In the genomic region with DNA sequence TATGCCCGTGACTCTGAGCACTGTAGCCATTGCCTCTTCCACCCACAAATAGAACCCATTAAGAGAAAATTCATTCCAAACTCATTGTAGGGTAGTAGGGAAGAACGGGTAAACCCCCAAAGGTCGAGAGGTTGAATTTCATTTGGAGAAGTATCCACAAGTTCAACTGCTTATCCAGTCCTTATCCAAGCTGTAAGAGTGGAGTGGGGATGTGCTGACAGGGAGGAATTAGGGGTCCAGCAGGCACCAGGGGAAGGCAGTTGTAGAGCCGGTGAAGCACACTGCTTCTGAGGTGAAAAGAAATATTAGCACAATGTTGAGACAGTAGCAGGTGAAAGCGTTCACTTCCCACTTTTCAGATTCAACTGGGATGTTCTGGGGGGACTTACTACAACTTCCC, we compare ENCODE assay signal across 24 mouse cellular contexts.
DNase-seq lines count a peak whose midpoint lies in the region; ATAC-seq lines count a peak whose summit lies in the region.
"Had no signal": no experiment of that assay in that cellular context is flagged by ENCODE, and none has a peak within 500 bp of the region (broad histone marks: within the 10 kb centered on the region; RNA-seq: fewer than 3 reads in every experiment).

No protein-coding gene starts in this region.

- DNase-seq in heart, embryonic 10.5 days (ENCODE audit: low spot score), result peak; percentile 81
- no peak for DNase-seq in heart, adult 18-20 months
- no peak for DNase-seq in heart, adult 8-10 months (ENCODE audit: low spot score)
- DNase-seq in heart, postnatal 14 days, result no peak
- DNase-seq: adrenal gland, adult 8-10 months; adrenal gland, postnatal 14 days; adrenal gland, postnatal 36 days; B cell, adult 2 months; cerebellum, adult 11-12 months; cerebellum, adult 2 months; cerebellum, adult 9-10 months; cerebellum, postnatal 10 days; cerebellum, postnatal 25 days had no signal

- ATAC-seq in heart, embryonic 13.5 days (ENCODE audit: extremely low read depth, insufficient number of reproducible peaks, low FRiP score, low TSS enrichment), result peak; percentile 42; the same call in 1 of the 2 replicates
- peak; percentile 69; the same call in 1 of the 2 replicates for ATAC-seq in heart, embryonic 16.5 days (replicated peaks; ENCODE audit: extremely low read depth, insufficient read depth, low FRiP score)
- ATAC-seq: activated CD4-positive, CD25-positive, alpha-beta regulatory T cell, adult 4 months; CD4-positive, CD25-positive, alpha-beta regulatory T cell, adult 4 months; forebrain, embryonic 13.5 days; forebrain, embryonic 15.5 days; Patski had no signal

- H3K9me3 ChIP-seq in heart, embryonic 10.5 days, result no peaks in the 10 kb centered on the region
- H3K9me3 ChIP-seq in heart, embryonic 13.5 days, result no peaks in the 10 kb centered on the region
- no peaks in the 10 kb centered on the region for H3K9me3 ChIP-seq in heart, embryonic 16.5 days (replicated peaks; ENCODE audit: control insufficient read depth, low read length)
- H3K9me3 ChIP-seq: embryonic facial prominence, embryonic 10.5 days; embryonic facial prominence, embryonic 12.5 days; forebrain, embryonic 13.5 days; forebrain, embryonic 15.5 days; G1E had no signal

- H3K27ac ChIP-seq in heart, embryonic 10.5 days, result peak overlapping the region; percentile 29; the same call in 1 of the 2 replicates
- H3K27ac ChIP-seq in heart, embryonic 13.5 days (replicated peaks), result no peak overlapping the region
- no peak overlapping the region; the same call in 1 of the 2 replicates for H3K27ac ChIP-seq in heart, embryonic 16.5 days (ENCODE audit: low read length)
- H3K27ac ChIP-seq: embryonic facial prominence, embryonic 10.5 days; embryonic facial prominence, embryonic 12.5 days; forebrain, embryonic 13.5 days; forebrain, embryonic 15.5 days had no signal

- H3K27me3 ChIP-seq in heart, embryonic 10.5 days (ENCODE audit: insufficient read depth, poor library complexity, severe bottlenecking), result no peaks in the 10 kb centered on the region
- H3K27me3 ChIP-seq in heart, embryonic 13.5 days (replicated peaks), result no peaks in the 10 kb centered on the region
- no peaks in the 10 kb centered on the region for H3K27me3 ChIP-seq in heart, embryonic 16.5 days (ENCODE audit: control insufficient read depth, insufficient read depth, low read length)
- H3K27me3 ChIP-seq: CH12.LX; embryonic facial prominence, embryonic 12.5 days; forebrain, embryonic 13.5 days; forebrain, embryonic 15.5 days had no signal

- peak overlapping the region; percentile 27; the same call in 1 of the 2 replicates for H3K4me2 ChIP-seq in heart, embryonic 13.5 days
- H3K4me2 ChIP-seq in heart, embryonic 16.5 days (ENCODE audit: low read depth, low read length), result peak overlapping the region; percentile 13; the same call in 1 of the 2 replicates
- H3K4me2 ChIP-seq: embryonic facial prominence, embryonic 12.5 days; forebrain, embryonic 13.5 days; forebrain, embryonic 15.5 days had no signal

- 39% methylated on average over 5 of the region's 5 CpGs for WGBS in heart, embryonic 10.5 days
- 29% methylated on average over 5 of the region's 5 CpGs for WGBS in heart, embryonic 13.5 days
- 27% methylated on average over 5 of the region's 5 CpGs for WGBS in heart, embryonic 16.5 days

- intact Hi-C loops in heart, postnatal 14 days (cut with DNase I), result no loop called here

- H3K9ac ChIP-seq in heart, embryonic 13.5 days, result no peak overlapping the region
- no peak overlapping the region for H3K9ac ChIP-seq in heart, embryonic 16.5 days (ENCODE audit: low read length)
- H3K9ac ChIP-seq: embryonic facial prominence, embryonic 12.5 days; forebrain, embryonic 13.5 days; forebrain, embryonic 15.5 days had no signal

- H3K4me3 ChIP-seq in heart, embryonic 10.5 days, result no peak overlapping the region
- no peak overlapping the region for H3K4me3 ChIP-seq in heart, embryonic 13.5 days
- H3K4me3 ChIP-seq in heart, embryonic 16.5 days (ENCODE audit: low read length), result no peak overlapping the region
- H3K4me3 ChIP-seq: embryonic facial prominence, embryonic 10.5 days; embryonic facial prominence, embryonic 12.5 days; forebrain, embryonic 13.5 days; forebrain, embryonic 15.5 days had no signal

- H3K4me1 ChIP-seq in heart, embryonic 10.5 days, result 0 out of 2 replicates have a peak, but pooled peaks cover 7% of the 10 kb centered on the region
- peaks cover 19% of the 10 kb centered on the region for H3K4me1 ChIP-seq in heart, embryonic 13.5 days
- H3K4me1 ChIP-seq in heart, embryonic 16.5 days (ENCODE audit: control insufficient read depth, insufficient read depth, low read length), result peaks cover 11% of the 10 kb centered on the region
- H3K4me1 ChIP-seq: embryonic facial prominence, embryonic 10.5 days; embryonic facial prominence, embryonic 12.5 days; forebrain, embryonic 13.5 days; forebrain, embryonic 15.5 days had no signal

- no peaks in the 10 kb centered on the region for H3K36me3 ChIP-seq in heart, embryonic 10.5 days
- H3K36me3 ChIP-seq in heart, embryonic 13.5 days, result no peaks in the 10 kb centered on the region
- H3K36me3 ChIP-seq in heart, embryonic 16.5 days (ENCODE audit: control insufficient read depth, insufficient read depth), result no peaks in the 10 kb centered on the region
- H3K36me3 ChIP-seq: embryonic facial prominence, embryonic 10.5 days; embryonic facial prominence, embryonic 12.5 days; forebrain, embryonic 15.5 days; G1E had no signal
